Mouse (Mus musculus) lung, adult 2 months (tissue): ENCODE data around the gene 1810065E05Rik.

Experiments
- CTCF ChIP-seq: fragments of 200-500 bp; IDR thresholded peaks from 2 replicates; pipeline ENCODE4 v1.5.1; 2011; ENCODE audit warnings: mild to moderate bottlenecking, low read length, control low read depth; ENCODE audit not compliant: insufficient read depth
- POLR2A ChIP-seq: fragments of 200-500 bp; IDR thresholded peaks from 2 replicates; pipeline ENCODE4 v1.6.1; 2011; ENCODE audit warnings: low read depth, mild to moderate bottlenecking, control low read depth, low read length, borderline replicate concordance; ENCODE audit errors: extremely low read depth

DNA sequence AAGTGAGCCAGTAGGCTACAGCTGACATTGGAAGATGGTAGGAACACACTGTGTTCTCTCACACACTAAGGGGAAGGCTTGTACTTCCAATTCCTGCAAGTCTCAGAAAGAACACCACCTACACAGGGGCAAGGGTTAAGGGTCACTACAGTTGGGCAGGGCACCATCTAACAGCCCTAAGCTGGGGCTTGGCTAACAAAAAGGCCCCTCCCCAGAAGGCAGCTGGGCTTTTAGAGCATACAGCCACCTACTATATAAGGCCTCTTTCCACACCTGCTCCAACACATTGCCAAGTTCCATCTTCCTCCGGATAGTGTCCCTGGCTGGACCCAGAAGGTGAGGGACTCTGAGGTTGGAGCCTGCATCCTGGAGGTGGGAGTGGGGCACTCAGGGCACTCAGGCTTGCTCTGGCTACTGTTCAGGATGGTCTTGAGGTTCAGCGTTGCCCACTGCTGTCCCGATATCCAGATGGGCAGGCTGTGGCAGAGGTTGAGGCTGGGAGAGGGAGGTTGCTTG, 42.1 kb upstream of the 1810065E05Rik start, which contains the start of gene Lypd8:
- TF ChIP-seq POLR2A = no peak
- TF ChIP-seq CTCF = no peak
